Mouse (Mus musculus) frontal cortex, postnatal 14 days (tissue): ENCODE data around the gene Med13.
"Not testable (repeated sequence)": the region's sequence is repeated elsewhere in the genome, so short reads cannot be mapped to it uniquely, and the experiment has no call there.

Experiments
- DNase-seq, 2 experiments: peaks; one replicate each; pipeline ENCODE4 v3.0.0; 2022; ENCODE audit warnings: low spot score in 2 of 2

Med13 gene

GRCm38 (mm10) chr11:86380521-86381238, 23.3 kb upstream of the Med13 start:
- no peak for DNase-seq

GRCm38 (mm10) chr11:86378981-86379380, 21.6 kb upstream of the Med13 start:
- DNase-seq = no peak

- no peak for DNase-seq
These were observed 20.4 kb upstream of the Med13 start for GRCm38 (mm10) chr11:86377841-86378240.

GRCm38 (mm10) chr11:86376707-86377106, 19.3 kb upstream of the Med13 start:
- no peak for DNase-seq

GRCm38 (mm10) chr11:86375086-86375485, 17.7 kb upstream of the Med13 start:
- no peak for DNase-seq

- DNase-seq = no peak
These were observed 13.9 kb upstream of the Med13 start for GRCm38 (mm10) chr11:86371266-86371665.

- no peak for DNase-seq
These were observed 12.5 kb upstream of the Med13 start for GRCm38 (mm10) chr11:86369860-86370259.

GRCm38 (mm10) chr11:86369003-86369402, 11.6 kb upstream of the Med13 start:
- DNase-seq = no peak

- no peak for DNase-seq
These were observed 7.5 kb upstream of the Med13 start for GRCm38 (mm10) chr11:86364709-86365452.

GRCm38 (mm10) chr11:86357984-86358528, 654 bp upstream of the Med13 start:
- peak; percentile 95 to 96 for DNase-seq

GRCm38 (mm10) chr11:86356007-86356853, 1.2 kb downstream of the Med13 start:
- DNase-seq = no peak

- DNase-seq = no peak
These were observed 3.8 kb downstream of the Med13 start for GRCm38 (mm10) chr11:86353586-86353985.

- no peak for DNase-seq
These were observed 5.6 kb downstream of the Med13 start for GRCm38 (mm10) chr11:86351766-86352315.

GRCm38 (mm10) chr11:86350636-86351138, 6.7 kb downstream of the Med13 start:
- no peak for DNase-seq

GRCm38 (mm10) chr11:86349325-86349724, 8.1 kb downstream of the Med13 start:
- no peak for DNase-seq

- no peak for DNase-seq
These were observed 8.5 kb downstream of the Med13 start for GRCm38 (mm10) chr11:86348872-86349271.

- DNase-seq = no peak
These were observed 9.8 kb downstream of the Med13 start for GRCm38 (mm10) chr11:86347387-86348122.

GRCm38 (mm10) chr11:86346525-86346924, 10.9 kb downstream of the Med13 start:
- no peak for DNase-seq

GRCm38 (mm10) chr11:86344940-86345339, 12.5 kb downstream of the Med13 start:
- not testable (repeated sequence) for DNase-seq

GRCm38 (mm10) chr11:86324251-86324650, 33.2 kb downstream of the Med13 start:
- DNase-seq = no peak

GRCm38 (mm10) chr11:86314992-86315391, 42.4 kb downstream of the Med13 start:
- DNase-seq = not testable (repeated sequence)
